Mouse (Mus musculus) heart, postnatal 36 days (tissue): ENCODE results near the gene Traf4. TPM values are rescaled to one million over a fixed set of nuclear protein-coding genes. Genes with fewer than 3 reads are reported as not detected.
"Not testable (repeated sequence)": the region's sequence is repeated elsewhere in the genome, so short reads cannot be mapped to it uniquely, and the experiment has no call there.

Experiments
- DNase-seq, 2 experiments: peaks; one replicate each; pipeline ENCODE4 v3.0.0; 2021 to 2022
- intact Hi-C: fragments of 180-260 bp; cut with DNase I; formaldehyde crosslinking; loops from one replicate; pipeline ENCODE4 v1.15.1; 2025
- total RNA-seq, 2 experiments: library from RNA; stranded (reverse); gene quantifications; 2 replicates each; pipeline ENCODE4 v1.2.3; 2021

The Traf4 gene
- total RNA-seq = 1 to 10 TPM; 6.1 to 7.0 TPM

GRCm38 (mm10) chr11:78164924-78165760 is at the start of gene Traf4:
Gene Traf4, minus strand, starts transcription at chr11:78165589.
- DNase-seq = peak; percentile 86 to 88
- intact Hi-C loops = loop anchor here (5.0 kb wide), 2 partner anchors 83 to 103 kb away; partner anchors contain the start of gene Eral1

GRCm38 (mm10) chr11:78213086-78213817 is 47.9 kb upstream of the Traf4 start:
- intact Hi-C loops = no loop called here
- DNase-seq = peak in 1 of 2 experiments; percentile 9

GRCm38 (mm10) chr11:78211513-78211912 is 46.1 kb upstream of the Traf4 start:
- DNase-seq = no peak
- intact Hi-C loops = no loop called here

GRCm38 (mm10) chr11:78210615-78211014 is 45.2 kb upstream of the Traf4 start:
- DNase-seq = no peak
- intact Hi-C loops = no loop called here

GRCm38 (mm10) chr11:78209886-78210285 is 44.5 kb upstream of the Traf4 start:
- intact Hi-C loops = no loop called here
- DNase-seq = no peak

GRCm38 (mm10) chr11:78207190-78207589 is 41.8 kb upstream of the Traf4 start:
- no peak for DNase-seq
- intact Hi-C loops = no loop called here

GRCm38 (mm10) chr11:78205361-78206206 is 40.2 kb upstream of the Traf4 start:
- intact Hi-C loops = no loop called here
- no peak for DNase-seq

- intact Hi-C loops = no loop called here
- no peak for DNase-seq
Observed at GRCm38 (mm10) chr11:78204287-78204686, 38.9 kb upstream of the Traf4 start.

- intact Hi-C loops = no loop called here
- DNase-seq = no peak
Observed at GRCm38 (mm10) chr11:78202372-78202771, 37.0 kb upstream of the Traf4 start.

- intact Hi-C loops = no loop called here
- DNase-seq = no peak
Observed at GRCm38 (mm10) chr11:78195101-78195863, 29.9 kb upstream of the Traf4 start.

- DNase-seq = peak; percentile 79 to 80
- intact Hi-C loops = no loop called here
Observed at GRCm38 (mm10) chr11:78194411-78195100, 29.2 kb upstream of the Traf4 start.

- DNase-seq = no peak
- intact Hi-C loops = no loop called here
Observed at GRCm38 (mm10) chr11:78193113-78193512, 27.7 kb upstream of the Traf4 start, which contains the start of gene Proca1. Gene Proca1, plus strand, starts transcription at chr11:78193392.

- intact Hi-C loops = no loop called here
Observed at GRCm38 (mm10) chr11:78190041-78190440, 24.7 kb upstream of the Traf4 start.

GRCm38 (mm10) chr11:78189234-78190040 is 24.0 kb upstream of the Traf4 start:
- peak; percentile 43 to 52 for DNase-seq
- intact Hi-C loops = no loop called here

More at GRCm38 (mm10) chr11:78190041-78190440, 24.7 kb upstream of the Traf4 start:
- DNase-seq = no peak

- peak; percentile 62 to 69 for DNase-seq
- intact Hi-C loops = no loop called here
Observed at GRCm38 (mm10) chr11:78188331-78189233, 23.2 kb upstream of the Traf4 start, which contains the start of gene Rab34. Gene Rab34, plus strand, starts transcription at chr11:78188430.

- intact Hi-C loops, DNase-seq: not testable (repeated sequence)
Observed at GRCm38 (mm10) chr11:78184702-78185101, 19.3 kb upstream of the Traf4 start.

- no peak for DNase-seq
- intact Hi-C loops = no loop called here
Observed at GRCm38 (mm10) chr11:78183884-78184514, 18.6 kb upstream of the Traf4 start.
